Mouse (Mus musculus): ENCODE measurements around the gene Ccl27a. TPM values are rescaled to one million over a fixed set of nuclear protein-coding genes. Genes with fewer than 3 reads are reported as not detected.

Ccl27a gene
- total and polyA plus RNA-seq, 3 experiments, result 6.4 to 12.1 TPM; not detected in 1

DNA sequence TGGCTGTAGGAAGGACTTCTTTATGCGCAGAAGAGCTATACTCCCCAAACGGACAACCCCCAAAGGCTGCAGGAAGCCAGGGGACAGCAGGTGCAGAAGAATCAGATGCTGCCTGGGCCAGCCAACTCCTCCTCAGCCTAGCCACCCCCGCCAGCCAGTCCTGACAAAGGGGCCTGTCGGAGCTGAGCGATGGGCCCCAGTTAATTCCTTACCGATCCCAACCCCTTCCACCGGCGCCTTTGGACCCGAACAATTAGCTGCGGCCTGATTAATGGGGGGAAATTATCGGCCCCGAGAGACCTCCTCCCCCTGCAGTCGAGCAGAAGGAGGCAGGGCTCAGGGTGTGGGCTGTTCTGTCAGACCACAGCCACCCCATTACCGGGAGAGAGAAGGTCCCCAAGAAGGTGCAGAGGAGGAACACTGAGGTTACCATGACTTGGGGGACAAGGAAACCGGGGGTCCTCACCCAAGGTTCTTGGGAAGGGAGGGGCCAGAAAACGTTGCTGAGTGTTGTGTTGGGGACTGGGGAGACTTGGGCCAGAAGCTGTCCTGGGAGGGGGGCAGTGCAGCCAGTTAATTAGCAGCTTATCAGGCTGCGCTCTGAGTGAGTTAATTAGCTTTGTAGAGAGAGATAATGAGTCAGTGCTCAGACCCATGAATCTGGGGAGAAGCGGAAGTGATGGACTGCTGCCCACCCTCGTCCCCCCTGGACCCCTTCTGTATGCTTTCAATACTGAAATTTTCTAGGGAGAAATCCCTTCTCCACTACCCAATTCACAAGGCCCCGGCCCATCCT lies 47.0 kb downstream of the Ccl27a start:
- Histone ChIP-seq H3K79me2 (ENCODE audit: control insufficient read depth, insufficient read depth, low read length, poor library complexity) (peaks cover 6% of the 10 kb centered on the region), H3K9me3 (replicated peaks; ENCODE audit: insufficient read depth, low read length) (no peaks in the 10 kb centered on the region), H3K27me3 (ENCODE audit: control insufficient read depth in 1 of 2, insufficient read depth in 2 of 2, low read length in 2 of 2) (peaks cover 6 to 18% of the 10 kb centered on the region in 2 experiments; a peak in 3 of 4 replicates), H3K36me3 (ENCODE audit: control insufficient read depth in 1 of 2, insufficient read depth in 2 of 2, low read length in 2 of 2) (peaks cover 0 to 8% of the 10 kb centered on the region in 2 experiments; a peak in 1 of 4 replicates), H3K4me3 (ENCODE audit: control insufficient read depth in 1 of 2, insufficient read depth in 1 of 2, low read depth in 2 of 2, low read length in 2 of 2) (no peak overlapping the region), H3K9ac (ENCODE audit: control insufficient read depth, low read depth, low read length, poor library complexity, severe bottlenecking) (no peak overlapping the region), H3K27ac (ENCODE audit: control insufficient read depth, low read depth, low read length) (no peak overlapping the region), H3K4me1 (ENCODE audit: control insufficient read depth in 1 of 2, insufficient read depth in 2 of 2, low read length in 2 of 2) (peaks cover 3 to 10% of the 10 kb centered on the region in 2 experiments; a peak in 2 of 4 replicates)
- no peak for DNase-seq (ENCODE audit: low read depth, low spot score)
- TF ChIP-seq USF2 (IDR thresholded peaks at IDR 0.05; ENCODE audit: borderline replicate concordance in 1 of 2, insufficient read depth in 1 of 2, low read depth in 1 of 2, low read length in 2 of 2) (no peak), POLR2AphosphoS2 (IDR thresholded peaks at IDR 0.05; ENCODE audit: low read length) (no peak), MXI1 (IDR thresholded peaks at IDR 0.05; ENCODE audit: low read depth, low read length) (no peak), NRF1 (IDR thresholded peaks at IDR 0.05; ENCODE audit: insufficient read depth, low read depth, low read length, poor library complexity, severe bottlenecking) (no peak), USF1 (IDR thresholded peaks at IDR 0.05; ENCODE audit: low read depth, low read length) (no peak), GATA1 (IDR thresholded peaks at IDR 0.05; ENCODE audit: low read depth, low read length) (no peak)

DNA sequence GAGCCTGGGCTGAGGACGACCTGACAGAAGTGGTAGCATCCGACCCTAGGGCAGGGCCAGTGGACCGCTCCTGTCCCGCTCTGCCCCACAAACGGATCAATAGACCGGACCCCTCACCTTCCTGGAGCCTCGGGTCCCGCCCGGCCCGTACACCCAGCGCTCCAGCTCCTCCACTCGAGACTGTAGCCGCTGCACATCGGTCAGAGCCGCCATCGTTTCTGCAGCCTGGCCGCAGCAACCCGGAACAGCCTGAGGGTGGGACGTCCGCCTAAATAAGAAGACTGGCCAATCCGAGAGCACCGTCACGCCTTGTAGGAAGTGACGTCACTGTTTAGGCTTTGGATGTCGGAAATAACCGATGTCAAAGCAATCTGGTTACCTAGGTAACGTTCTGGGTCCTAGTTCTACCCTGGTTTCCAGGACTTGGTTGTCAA lies 51.1 kb downstream of the Ccl27a start, which contains the start of gene Dctn3:
TSS of gene Dctn3 (minus strand) at position 253 of the 434 bp plus-strand sequence.
- H3K9me3 ChIP-seq (replicated peaks; ENCODE audit: insufficient read depth, low read length), result no peaks in the 10 kb centered on the region
- peak; percentile 97 for DNase-seq (ENCODE audit: low read depth, low spot score)
- no peak for TF ChIP-seq MAZ (IDR thresholded peaks at IDR 0.05; ENCODE audit: low read depth, low read length)
- TF ChIP-seq TCF12 (IDR thresholded peaks at IDR 0.05; ENCODE audit: low read depth, low read length), result peak; percentile 31; the same call in 1 of the 2 replicates
- TF ChIP-seq NELFE (IDR thresholded peaks at IDR 0.05; ENCODE audit: low read depth, low read length), result peak; percentile 90
- peak; percentile 85 to 87 for TF ChIP-seq POLR2A (IDR thresholded peaks at IDR 0.05; ENCODE audit: control insufficient read depth in 1 of 2, insufficient read depth in 1 of 2, low read depth in 1 of 2, low read length in 2 of 2, poor library complexity in 1 of 2)
- TF ChIP-seq HCFC1 (IDR thresholded peaks at IDR 0.05; ENCODE audit: low read depth, low read length), result peak; percentile 89
- TF ChIP-seq POLR2AphosphoS2 (IDR thresholded peaks at IDR 0.05; ENCODE audit: low read length), result peak; percentile 79; the same call in 1 of the 2 replicates
- peak; percentile 96 for TF ChIP-seq SIN3A (IDR thresholded peaks at IDR 0.05; ENCODE audit: low read length)
- no peak for TF ChIP-seq ZNF384 (IDR thresholded peaks at IDR 0.05; ENCODE audit: low read depth, low read length)
- TF ChIP-seq ZMIZ1 (IDR thresholded peaks at IDR 0.05; ENCODE audit: low read depth, low read length), result peak; percentile 86
- peak; percentile 99 for TF ChIP-seq ELF1 (IDR thresholded peaks at IDR 0.05; ENCODE audit: low read depth, low read length)
- TF ChIP-seq BHLHE40 (IDR thresholded peaks at IDR 0.05; ENCODE audit: borderline replicate concordance, low read depth, low read length), result no peak
- TF ChIP-seq MXI1 (IDR thresholded peaks at IDR 0.05; ENCODE audit: low read depth, low read length), result peak; percentile 54
- peak; percentile 81 for TF ChIP-seq TBP (IDR thresholded peaks at IDR 0.05; ENCODE audit: low read depth, low read length)
- no peaks in the 10 kb centered on the region for H3K27me3 ChIP-seq (ENCODE audit: control insufficient read depth in 1 of 2, insufficient read depth in 2 of 2, low read length in 2 of 2)
- peaks cover 9% of the 10 kb centered on the region for H3K79me2 ChIP-seq (ENCODE audit: control insufficient read depth, insufficient read depth, low read length, poor library complexity)
- H3K36me3 ChIP-seq (ENCODE audit: control insufficient read depth in 1 of 2, insufficient read depth in 2 of 2, low read length in 2 of 2), result peaks cover 0 to 12% of the 10 kb centered on the region in 2 experiments; a peak in 1 of 4 replicates
- H3K9ac ChIP-seq (ENCODE audit: control insufficient read depth, low read depth, low read length, poor library complexity, severe bottlenecking), result peak within 1 kb of the TSS; percentile 85
- peaks cover 5 to 14% of the 10 kb centered on the region in 2 experiments; a peak in 3 of 4 replicates for H3K4me1 ChIP-seq (ENCODE audit: control insufficient read depth in 1 of 2, insufficient read depth in 2 of 2, low read length in 2 of 2)
- no peak within 1 kb of the TSS for H3K27ac ChIP-seq (ENCODE audit: control insufficient read depth, low read depth, low read length)
- peak within 1 kb of the TSS; percentile 66 to 76 for H3K4me3 ChIP-seq (ENCODE audit: control insufficient read depth in 1 of 2, insufficient read depth in 1 of 2, low read depth in 2 of 2, low read length in 2 of 2)

Other genes starting within 250 kb of the Ccl27a start
- gene Fam219a, start 204.7 kb downstream of the Ccl27a start, total RNA-seq (2012; rRNA removed), result 0.85 and 1.5 TPM in 2 replicates
- gene Fam219a, start 204.7 kb downstream of the Ccl27a start, polyA plus RNA-seq (2012; ENCODE audit: insufficient read depth in 1 of 2, insufficient read length in 2 of 2, low read depth in 1 of 2, low replicate concordance in 2 of 2, missing spikeins in 1 of 2), result 1 to 10 TPM in 1 of 2 experiments, not detected in 1; 3.8 TPM
- not detected in 2 replicates for gene Dnaic1, start 204.5 kb downstream of the Ccl27a start, total RNA-seq (2012; rRNA removed)
- not detected for gene Dnaic1, start 204.5 kb downstream of the Ccl27a start, polyA plus RNA-seq (2012; ENCODE audit: insufficient read depth in 1 of 2, insufficient read length in 2 of 2, low read depth in 1 of 2, low replicate concordance in 2 of 2, missing spikeins in 1 of 2)
- gene Enho, start 133.9 kb downstream of the Ccl27a start, total RNA-seq (2012; rRNA removed), result 0.19 TPM in 1 of 2 replicates, not detected in the other
- gene Enho, start 133.9 kb downstream of the Ccl27a start, polyA plus RNA-seq (2012; ENCODE audit: insufficient read depth in 1 of 2, insufficient read length in 2 of 2, low read depth in 1 of 2, low replicate concordance in 2 of 2, missing spikeins in 1 of 2), result under 1 TPM in 1 of 2 experiments, not detected in 1; 0.40 TPM
- not detected in 2 replicates for gene Cntfr, start 77.2 kb downstream of the Ccl27a start, total RNA-seq (2012; rRNA removed)
- gene Cntfr, start 77.2 kb downstream of the Ccl27a start, polyA plus RNA-seq (2012; ENCODE audit: insufficient read depth in 1 of 2, insufficient read length in 2 of 2, low read depth in 1 of 2, low replicate concordance in 2 of 2, missing spikeins in 1 of 2), result not detected
- 42.9 and 66.7 TPM in 2 replicates for gene Il11ra1, start 74.3 kb downstream of the Ccl27a start, total RNA-seq (2012; rRNA removed)
- gene Il11ra1, start 74.3 kb downstream of the Ccl27a start, polyA plus RNA-seq (2012; ENCODE audit: insufficient read depth in 1 of 2, insufficient read length in 2 of 2, low read depth in 1 of 2, low replicate concordance in 2 of 2, missing spikeins in 1 of 2), result 10 to 100 TPM in 1 of 2 experiments, not detected in 1; 44.4 TPM
- gene Rpp25l, start 60.7 kb downstream of the Ccl27a start, total RNA-seq (2012; rRNA removed), result 50.4 and 63.5 TPM in 2 replicates
- gene Rpp25l, start 60.7 kb downstream of the Ccl27a start, polyA plus RNA-seq (2012; ENCODE audit: insufficient read depth in 1 of 2, insufficient read length in 2 of 2, low read depth in 1 of 2, low replicate concordance in 2 of 2, missing spikeins in 1 of 2), result 10 to 100 TPM in 1 of 2 experiments, not detected in 1; 52.0 TPM
- 51.8 and 57.7 TPM in 2 replicates for gene Dctn3, start 51.1 kb downstream of the Ccl27a start, total RNA-seq (2012; rRNA removed)
- 10 to 100 TPM in 1 of 2 experiments, not detected in 1; 64.6 TPM for gene Dctn3, start 51.1 kb downstream of the Ccl27a start, polyA plus RNA-seq (2012; ENCODE audit: insufficient read depth in 1 of 2, insufficient read length in 2 of 2, low read depth in 1 of 2, low replicate concordance in 2 of 2, missing spikeins in 1 of 2)
- gene Arid3c, start 43.1 kb downstream of the Ccl27a start, total RNA-seq (2012; rRNA removed), result not detected in 2 replicates
- under 1 TPM in 1 of 2 experiments, not detected in 1; 0.13 TPM for gene Arid3c, start 43.1 kb downstream of the Ccl27a start, polyA plus RNA-seq (2012; ENCODE audit: insufficient read depth in 1 of 2, insufficient read length in 2 of 2, low read depth in 1 of 2, low replicate concordance in 2 of 2, missing spikeins in 1 of 2)
- gene Galt, start 19.0 kb downstream of the Ccl27a start, total RNA-seq (2012; rRNA removed), result 22.7 and 26.5 TPM in 2 replicates
- 10 to 100 TPM in 1 of 2 experiments, not detected in 1; 31.9 TPM for gene Galt, start 19.0 kb downstream of the Ccl27a start, polyA plus RNA-seq (2012; ENCODE audit: insufficient read depth in 1 of 2, insufficient read length in 2 of 2, low read depth in 1 of 2, low replicate concordance in 2 of 2, missing spikeins in 1 of 2)
- 59.4 and 80.1 TPM in 2 replicates for gene Sigmar1, start 18.1 kb downstream of the Ccl27a start, total RNA-seq (2012; rRNA removed)
- 100 to 1,000 TPM; 112 to 190 TPM for gene Sigmar1, start 18.1 kb downstream of the Ccl27a start, polyA plus RNA-seq (2012; ENCODE audit: insufficient read depth in 1 of 2, insufficient read length in 2 of 2, low read depth in 1 of 2, low replicate concordance in 2 of 2, missing spikeins in 1 of 2)
- gene Gm21541, start 129.4 kb upstream of the Ccl27a start, total RNA-seq (2012; rRNA removed), result not detected in 2 replicates
- not detected for gene Gm21541, start 129.4 kb upstream of the Ccl27a start, polyA plus RNA-seq (2012; ENCODE audit: insufficient read depth in 1 of 2, insufficient read length in 2 of 2, low read depth in 1 of 2, low replicate concordance in 2 of 2, missing spikeins in 1 of 2)
- 1.6 and 4.1 TPM in 2 replicates for gene Gm20878, start 167.3 kb upstream of the Ccl27a start, total RNA-seq (2012; rRNA removed)
- 1 to 10 TPM in 1 of 2 experiments, not detected in 1; 5.2 TPM for gene Gm20878, start 167.3 kb upstream of the Ccl27a start, polyA plus RNA-seq (2012; ENCODE audit: insufficient read depth in 1 of 2, insufficient read length in 2 of 2, low read depth in 1 of 2, low replicate concordance in 2 of 2, missing spikeins in 1 of 2)
- gene Fam205a4, start 191.8 kb upstream of the Ccl27a start, total RNA-seq (2012; rRNA removed), result 0.39 and 0.62 TPM in 2 replicates
- under 1 TPM in 1 of 2 experiments, not detected in 1; 0.54 TPM for gene Fam205a4, start 191.8 kb upstream of the Ccl27a start, polyA plus RNA-seq (2012; ENCODE audit: insufficient read depth in 1 of 2, insufficient read length in 2 of 2, low read depth in 1 of 2, low replicate concordance in 2 of 2, missing spikeins in 1 of 2)